Mouse (Mus musculus): ENCODE measurements around the gene Cux1.

DNA sequence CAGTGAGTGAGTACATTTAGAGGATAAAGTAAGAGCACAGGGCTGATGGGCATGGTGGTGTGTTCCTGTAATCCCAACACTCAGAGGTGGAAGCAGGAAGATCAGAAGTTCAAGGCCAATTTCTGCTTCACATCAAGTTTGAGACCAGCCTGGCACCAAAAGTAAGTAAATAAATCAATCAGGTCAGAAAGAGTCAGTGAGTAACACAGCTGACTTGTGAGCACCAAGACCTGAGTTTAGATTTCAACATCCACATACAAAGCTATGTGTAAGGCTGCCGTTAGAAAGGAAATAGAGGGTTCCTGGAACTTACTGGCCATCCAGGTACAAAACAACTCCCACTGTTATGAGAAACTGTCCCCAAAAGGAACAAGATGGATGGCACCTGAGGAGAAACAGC lies 79.1 kb downstream of the Cux1 start:
- TF ChIP-seq CTCF (IDR thresholded peaks at IDR 0.05; ENCODE audit: extremely low read depth, insufficient read length, insufficient replicate concordance, low read depth, low read length) (no peak), POLR2A (IDR thresholded peaks at IDR 0.05; ENCODE audit: low read depth, low read length) (no peak)
